ENCODE assay signal across 21 mouse cellular contexts in the genomic region with DNA sequence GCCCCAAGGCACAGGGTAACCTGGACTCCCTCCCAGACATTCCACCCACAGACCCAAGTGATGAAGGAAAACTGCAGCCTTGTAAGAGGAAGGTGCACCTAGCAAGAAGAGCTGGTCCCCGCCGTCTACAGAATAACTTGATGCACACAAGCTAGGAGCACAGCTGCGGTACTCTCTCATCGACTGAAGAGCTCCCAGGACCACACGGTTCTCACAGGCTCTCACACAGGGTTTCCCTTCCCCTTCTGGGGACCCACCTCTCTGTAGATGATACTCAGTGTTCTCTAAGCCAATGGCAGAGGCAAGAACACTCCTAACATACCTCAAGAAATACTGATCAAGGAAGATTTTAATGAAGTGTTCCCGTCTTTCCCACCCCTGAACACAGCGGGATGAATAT. TPM values are rescaled to one million over a fixed set of nuclear protein-coding genes. Genes with fewer than 3 reads are reported as not detected.
DNase-seq lines count a peak whose midpoint lies in the region; ATAC-seq and TF ChIP-seq lines count a peak whose summit lies in the region.
"Had no signal": no experiment of that assay in that cellular context is flagged by ENCODE, and none has a peak within 500 bp of the region (broad histone marks: within the 10 kb centered on the region; RNA-seq: fewer than 3 reads in every experiment).

No protein-coding gene starts in this region.

- H3K36me3 ChIP-seq in forebrain, embryonic 12.5 days (replicated peaks), result peaks cover 43% of the 10 kb centered on the region
- H3K36me3 ChIP-seq in forebrain, embryonic 16.5 days (ENCODE audit: control insufficient read depth, insufficient read depth), result no peaks in the 10 kb centered on the region; the same call in 1 of the 2 replicates
- H3K36me3 ChIP-seq in spleen, adult 2 months (ENCODE audit: control insufficient read depth, insufficient read depth, low read length), result peaks cover 3% of the 10 kb centered on the region
- H3K36me3 ChIP-seq in ES-Bruce4 (ENCODE audit: control insufficient read depth, insufficient read depth, low read length, poor library complexity, severe bottlenecking), result peaks cover 10% of the 10 kb centered on the region
- H3K36me3 ChIP-seq: stomach, embryonic 15.5 days had no signal

- H3K9ac ChIP-seq in forebrain, embryonic 12.5 days, result no peak overlapping the region
- H3K9ac ChIP-seq in forebrain, embryonic 16.5 days (replicated peaks; ENCODE audit: low read depth, low read length), result no peak overlapping the region
- no peak overlapping the region for H3K9ac ChIP-seq in ES-Bruce4 (ENCODE audit: low read depth, poor library complexity, severe bottlenecking)
- H3K9ac ChIP-seq: hindbrain, embryonic 14.5 days; kidney, embryonic 15.5 days; liver, embryonic 13.5 days; stomach, embryonic 15.5 days had no signal

- 93% methylated on average over 7 of the region's 7 CpGs for WGBS in forebrain, embryonic 12.5 days
- WGBS in forebrain, embryonic 16.5 days, result 93% methylated on average over 7 of the region's 7 CpGs
- WGBS in spleen, adult 2 months, result 41% methylated on average over 7 of the region's 7 CpGs

- no peak for TF ChIP-seq EP300 in ES-Bruce4 (IDR thresholded peaks at IDR 0.05; ENCODE audit: insufficient read depth, low read depth, low read length)

- peak in 1 of 2 experiments; percentile 37 for DNase-seq in spleen, adult 2 months (ENCODE audit: low read depth in 1 of 2, low spot score in 2 of 2)
- no peak for DNase-seq in spleen, postnatal 14 days (ENCODE audit: low spot score in 2 of 2)
- no peak for DNase-seq in kidney, postnatal 4 days
- no peak for DNase-seq in frontal cortex, adult 2 months (ENCODE audit: extremely low spot score in 1 of 2, low spot score in 1 of 2)
- DNase-seq: cerebellum, postnatal 10 days; embryo, embryonic 11 days; gastrocnemius, postnatal 10 days; heart, adult 2 months; left cerebral cortex, postnatal 4 days; liver, embryonic 13.5 days; right cerebral cortex, postnatal 25 days had no signal

- 0 out of 2 replicates have a peak overlapping the region, but pooled peaks have one; percentile 71 for H3K27ac ChIP-seq in forebrain, embryonic 12.5 days
- H3K27ac ChIP-seq in forebrain, embryonic 16.5 days (ENCODE audit: low read length), result no peak overlapping the region
- H3K27ac ChIP-seq in spleen, adult 2 months (ENCODE audit: insufficient read depth, low read length), result peak overlapping the region; percentile 84
- H3K27ac ChIP-seq in ES-Bruce4 (ENCODE audit: insufficient read depth, low read length), result peak overlapping the region; percentile 50
- H3K27ac ChIP-seq: heart, adult 2 months; hindbrain, embryonic 14.5 days; liver, embryonic 13.5 days; stomach, embryonic 15.5 days had no signal

- TF ChIP-seq POLR2A in spleen, adult 2 months (IDR thresholded peaks at IDR 0.05; ENCODE audit: low read depth, low read length), result no peak
- no peak for TF ChIP-seq POLR2A in ES-Bruce4 (IDR thresholded peaks at IDR 0.05; ENCODE audit: insufficient read depth, low read length)

- ATAC-seq in forebrain, embryonic 12.5 days (ENCODE audit: low FRiP score), result no peak
- ATAC-seq in forebrain, embryonic 16.5 days, result no peak
- peak; percentile 46 for ATAC-seq in megakaryocyte progenitor cell, adult 5-6 weeks (replicated peaks; ENCODE audit: poor library complexity)
- ATAC-seq: intestine, embryonic 16.5 days; lung, postnatal 0 days; midbrain, embryonic 16.5 days had no signal

- no peaks in the 10 kb centered on the region for H3K9me3 ChIP-seq in forebrain, embryonic 12.5 days
- no peaks in the 10 kb centered on the region for H3K9me3 ChIP-seq in forebrain, embryonic 16.5 days (ENCODE audit: control insufficient read depth, low read length)
- H3K9me3 ChIP-seq in ES-Bruce4 (replicated peaks; ENCODE audit: control insufficient read depth, insufficient read depth, low read length, poor library complexity, severe bottlenecking), result no peaks in the 10 kb centered on the region
- H3K9me3 ChIP-seq: kidney, embryonic 15.5 days; liver, embryonic 13.5 days; stomach, embryonic 15.5 days had no signal

- TF ChIP-seq CTCF in spleen, adult 2 months (IDR thresholded peaks at IDR 0.05; ENCODE audit: extremely low read depth, insufficient read depth, insufficient read length, insufficient replicate concordance), result no peak
- TF ChIP-seq CTCF in ES-Bruce4 (IDR thresholded peaks at IDR 0.05; ENCODE audit: low read depth, low read length), result no peak

- peaks cover 38% of the 10 kb centered on the region for H3K4me1 ChIP-seq in forebrain, embryonic 12.5 days
- H3K4me1 ChIP-seq in forebrain, embryonic 16.5 days (replicated peaks; ENCODE audit: control insufficient read depth, insufficient read depth, low read length), result peaks cover 22% of the 10 kb centered on the region
- H3K4me1 ChIP-seq in spleen, adult 2 months (ENCODE audit: control insufficient read depth, insufficient read depth, insufficient read length), result peaks cover 19% of the 10 kb centered on the region; the same call in 1 of the 2 replicates
- peaks cover 8% of the 10 kb centered on the region for H3K4me1 ChIP-seq in ES-Bruce4 (ENCODE audit: control insufficient read depth, insufficient read depth, low read length)

- H3K27me3 ChIP-seq in forebrain, embryonic 12.5 days, result no peaks in the 10 kb centered on the region
- H3K27me3 ChIP-seq in forebrain, embryonic 16.5 days (replicated peaks; ENCODE audit: control insufficient read depth, insufficient read depth, low read length), result no peaks in the 10 kb centered on the region
- no peaks in the 10 kb centered on the region for H3K27me3 ChIP-seq in spleen, adult 2 months (ENCODE audit: control insufficient read depth, insufficient read depth, low read length)
- no peaks in the 10 kb centered on the region for H3K27me3 ChIP-seq in ES-Bruce4 (ENCODE audit: control insufficient read depth, insufficient read depth, low read length, poor library complexity, severe bottlenecking)
- H3K27me3 ChIP-seq: kidney, embryonic 15.5 days; liver, embryonic 13.5 days; stomach, embryonic 15.5 days had no signal

- H3K4me2 ChIP-seq in forebrain, embryonic 12.5 days, result no peak overlapping the region
- no peak overlapping the region for H3K4me2 ChIP-seq in forebrain, embryonic 16.5 days (ENCODE audit: low read length)
- H3K4me2 ChIP-seq: hindbrain, embryonic 14.5 days; kidney, embryonic 15.5 days; liver, embryonic 13.5 days; stomach, embryonic 15.5 days had no signal

- no peak overlapping the region for H3K4me3 ChIP-seq in forebrain, embryonic 12.5 days (replicated peaks)
- H3K4me3 ChIP-seq in forebrain, embryonic 16.5 days (replicated peaks; ENCODE audit: low read length), result no peak overlapping the region
- H3K4me3 ChIP-seq in spleen, adult 2 months (ENCODE audit: extremely low read depth, insufficient read depth, insufficient read length), result no peak overlapping the region
- no peak overlapping the region for H3K4me3 ChIP-seq in ES-Bruce4 (ENCODE audit: low read depth, low read length)
- H3K4me3 ChIP-seq: heart, adult 2 months; kidney, embryonic 15.5 days; liver, embryonic 13.5 days; stomach, embryonic 15.5 days had no signal

RNA-seq across cellular contexts. Expression of a gene that starts 48.4 kb away (rescaled TPM):
- polyA plus RNA-seq in forebrain, embryonic 12.5 days (2016; fragmentation: Nextera tagmentation; extraction: Ambion mirVana), result 148 and 166 TPM in 2 replicates
- polyA plus RNA-seq in forebrain, embryonic 16.5 days (2015; fragmentation: Nextera tagmentation; extraction: Ambion mirVana), result 154 and 158 TPM in 2 replicates
- 44.4 and 61.5 TPM in 2 replicates for polyA plus RNA-seq in spleen, adult 2 months (2012; rRNA removed)
- polyA plus RNA-seq in ES-Bruce4 (2011; ENCODE audit: insufficient read depth, insufficient read length, low read depth, missing spikeins), result 88.4 and 90.3 TPM in 2 replicates
- 94.0 and 107 TPM in 2 replicates for total RNA-seq in megakaryocyte progenitor cell, adult 5-6 weeks (2015)
- total RNA-seq in megakaryocyte progenitor cell, adult 5-6 weeks (2017), result 53.2 and 63.8 TPM in 2 replicates
- polyA plus RNA-seq in frontal cortex, adult 2 months (2012; rRNA removed), result 73.9 and 81.2 TPM in 2 replicates
